Mouse (Mus musculus): Measurements from ENCODE around the gene Sh3gl3.
A peak's percentile ranks its signal among the peaks of the same experiment; 100 is the strongest.

Sh3gl3 gene

DNA sequence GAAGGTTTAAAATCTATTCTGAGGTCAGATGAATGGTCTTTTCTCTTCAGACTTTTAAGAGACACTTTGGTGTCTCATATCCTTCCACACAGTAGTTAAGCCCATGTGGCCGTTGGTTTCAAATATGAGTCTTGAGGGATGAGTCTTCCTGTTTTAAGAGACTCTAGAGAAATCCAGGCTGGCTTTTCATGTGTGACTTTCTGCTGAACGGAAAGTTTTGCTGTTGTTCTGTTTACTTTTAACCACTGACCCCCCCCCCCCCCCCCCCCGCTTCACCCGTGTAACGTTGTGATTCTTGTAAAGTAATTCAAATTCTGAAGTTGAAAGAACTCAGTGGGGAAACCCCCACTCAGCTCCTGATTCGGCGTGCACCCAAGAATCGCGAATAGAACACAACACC is 61.8 kb downstream of the Sh3gl3 start:
- no peak for DNase-seq (ENCODE audit: low spot score)

DNA sequence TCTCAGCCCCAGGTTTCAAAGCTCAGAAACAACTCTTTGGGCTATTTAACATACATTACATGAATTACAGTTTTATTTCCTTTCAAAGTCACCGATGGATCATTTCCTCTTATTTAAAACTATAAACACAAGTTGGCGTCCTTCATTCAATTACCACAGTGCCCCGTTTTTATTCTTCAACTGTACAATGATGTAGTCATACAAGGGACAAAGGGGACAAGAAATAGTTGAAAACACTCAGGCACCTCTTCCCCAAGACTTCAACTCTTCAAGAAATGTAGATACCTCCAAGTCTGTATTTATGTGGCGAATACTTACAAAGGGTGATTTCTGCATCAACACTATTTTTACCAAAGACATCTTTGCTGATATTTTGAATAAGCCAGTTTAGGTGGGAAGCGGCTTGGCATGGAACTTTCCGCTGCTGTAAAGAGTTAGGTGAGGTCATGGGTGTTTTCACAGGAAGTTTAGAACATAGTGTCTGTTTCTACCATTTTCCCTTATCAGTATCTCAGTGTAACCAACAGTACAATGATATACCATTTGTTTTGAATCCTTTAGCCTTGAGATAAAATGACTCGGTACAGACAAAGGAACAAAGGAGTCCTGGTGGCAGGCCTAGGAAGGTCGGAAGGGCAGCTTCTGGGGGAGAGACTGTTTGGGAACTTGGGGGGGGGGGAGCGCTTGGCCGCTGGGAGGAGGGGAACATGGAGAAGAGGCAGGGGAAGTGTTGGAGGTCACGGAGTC is 62.7 kb downstream of the Sh3gl3 start:
- DNase-seq (ENCODE audit: low spot score) = no peak

DNA sequence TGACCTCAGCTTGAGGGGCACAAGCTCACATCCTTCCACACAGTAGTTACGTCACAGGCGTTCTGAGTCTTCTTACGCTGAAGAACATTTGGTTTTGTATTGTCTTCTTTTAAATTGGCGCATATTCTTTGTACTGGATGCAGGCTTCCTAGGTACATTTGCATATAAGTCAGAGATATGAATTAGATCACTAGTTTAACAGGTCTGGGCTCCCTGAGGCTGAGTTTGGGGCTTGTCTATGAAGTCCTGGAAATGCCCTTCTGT is 63.2 kb downstream of the Sh3gl3 start:
- no peak for DNase-seq (ENCODE audit: low spot score)

DNA sequence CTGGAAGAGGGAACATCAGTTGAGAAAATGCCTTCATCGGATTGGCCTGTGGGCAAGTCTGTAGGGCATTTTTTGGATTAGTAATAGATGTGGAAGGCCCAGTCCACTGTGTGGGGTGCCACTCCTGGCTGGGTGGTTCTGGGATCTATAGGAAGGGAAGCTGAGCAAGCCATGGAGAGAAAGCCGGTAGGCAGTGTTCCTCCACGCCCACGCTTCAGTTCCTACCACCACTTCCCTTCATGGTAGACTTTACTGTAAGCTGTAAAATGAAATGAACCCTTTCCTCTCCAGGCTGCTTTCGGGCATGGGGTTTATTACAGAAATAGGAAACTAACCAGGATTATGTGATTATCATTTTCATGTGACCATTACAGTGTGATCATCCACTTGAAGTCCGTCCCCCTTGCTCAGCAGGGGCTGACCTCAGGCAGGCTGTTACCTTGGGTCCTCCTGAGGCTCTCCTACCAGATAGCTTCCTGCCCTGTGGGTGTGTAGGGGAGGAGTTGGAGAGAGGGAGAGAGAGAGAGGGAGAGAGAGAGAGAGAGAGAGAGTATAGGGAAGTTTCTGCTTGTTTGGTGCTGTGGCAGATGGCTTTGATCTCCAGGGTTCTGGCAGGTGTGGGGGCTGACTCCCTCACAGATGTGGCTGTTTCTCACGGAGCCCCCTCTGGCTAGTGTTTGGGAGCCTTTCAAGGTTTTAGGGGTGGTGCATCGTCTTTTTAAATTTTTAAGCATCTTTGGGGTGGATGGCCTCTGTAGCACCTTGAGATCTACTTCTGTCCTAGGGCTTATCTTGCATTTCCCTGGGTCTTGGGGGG is 67.0 kb downstream of the Sh3gl3 start:
- DNase-seq (ENCODE audit: low spot score) = no peak

DNA sequence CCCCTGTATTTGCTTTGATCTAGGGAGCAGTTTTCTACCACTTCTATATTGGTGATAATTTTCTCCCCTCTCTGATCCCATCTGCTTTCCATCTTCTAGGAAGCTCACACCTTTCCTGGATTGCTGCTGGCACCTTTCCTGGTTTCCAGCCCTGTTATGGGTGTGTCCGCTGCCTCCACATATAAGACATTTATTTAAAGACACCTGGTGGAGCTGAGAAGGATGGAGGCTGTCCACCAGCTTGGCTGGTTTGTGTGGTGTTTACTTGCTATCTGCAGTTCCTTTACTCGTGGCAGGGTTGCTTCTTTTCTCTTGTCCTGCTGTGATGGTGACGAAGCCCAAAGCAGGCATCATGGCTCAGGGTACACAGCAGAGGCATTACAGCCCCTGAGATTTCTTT is 71.1 kb downstream of the Sh3gl3 start:
- no peak for DNase-seq (ENCODE audit: low spot score)

DNA sequence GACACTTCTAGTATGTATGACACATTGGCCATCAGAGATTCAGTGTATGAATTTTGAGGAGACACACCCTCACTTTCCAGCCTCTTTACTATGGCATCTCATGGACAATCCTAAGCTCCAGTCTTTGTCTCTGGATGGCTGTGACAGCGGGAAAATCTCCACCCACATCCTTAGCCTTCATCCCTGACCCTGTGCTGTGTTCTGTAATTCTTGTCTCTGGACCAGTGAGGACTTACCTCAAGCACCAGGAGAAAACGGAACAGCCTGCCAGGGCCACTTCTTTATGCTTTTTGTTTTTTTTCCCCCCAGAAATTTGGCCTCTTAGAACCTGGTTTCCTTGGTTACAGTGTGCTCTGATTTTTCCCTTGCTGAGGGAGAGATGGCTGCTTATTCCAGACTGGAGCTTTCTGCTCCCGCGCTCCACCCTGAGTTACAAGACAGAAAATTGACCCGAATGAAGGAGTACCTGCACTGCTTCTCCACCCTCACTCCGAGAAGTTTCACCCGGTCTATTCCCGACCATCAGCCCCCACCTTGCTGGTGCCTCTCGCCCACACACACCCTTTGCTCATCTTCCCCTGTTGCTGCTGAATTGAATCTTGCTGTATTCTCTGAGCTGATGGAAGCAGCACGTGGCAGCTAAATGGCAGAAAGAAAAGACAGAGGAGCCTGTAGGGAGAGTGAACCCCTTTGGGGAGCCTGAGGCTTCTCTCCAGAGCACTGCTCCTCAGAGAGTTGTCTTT is 75.5 kb downstream of the Sh3gl3 start:
- no peak for DNase-seq (ENCODE audit: low spot score)

DNA sequence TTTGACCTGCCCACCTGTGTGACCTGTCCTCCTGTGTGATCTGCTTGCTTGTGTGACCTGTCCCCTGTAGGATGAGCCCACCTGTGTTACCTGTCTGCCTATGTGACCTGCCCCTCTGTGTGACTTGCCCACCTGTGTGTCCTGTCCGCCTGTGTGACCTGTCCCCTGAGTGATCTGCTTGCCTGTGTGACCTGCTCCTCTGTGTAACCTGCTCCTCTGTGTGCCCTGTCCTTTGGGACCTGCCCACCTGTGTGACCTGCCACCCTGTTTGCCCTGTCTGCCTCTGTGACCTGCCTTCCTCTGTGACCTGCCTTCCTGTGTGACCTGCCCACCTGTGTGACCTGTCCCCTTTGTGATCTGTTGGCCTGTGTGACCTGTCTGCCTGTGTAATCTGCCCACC is 79.7 kb downstream of the Sh3gl3 start:
- DNase-seq (ENCODE audit: low spot score) = no peak

DNA sequence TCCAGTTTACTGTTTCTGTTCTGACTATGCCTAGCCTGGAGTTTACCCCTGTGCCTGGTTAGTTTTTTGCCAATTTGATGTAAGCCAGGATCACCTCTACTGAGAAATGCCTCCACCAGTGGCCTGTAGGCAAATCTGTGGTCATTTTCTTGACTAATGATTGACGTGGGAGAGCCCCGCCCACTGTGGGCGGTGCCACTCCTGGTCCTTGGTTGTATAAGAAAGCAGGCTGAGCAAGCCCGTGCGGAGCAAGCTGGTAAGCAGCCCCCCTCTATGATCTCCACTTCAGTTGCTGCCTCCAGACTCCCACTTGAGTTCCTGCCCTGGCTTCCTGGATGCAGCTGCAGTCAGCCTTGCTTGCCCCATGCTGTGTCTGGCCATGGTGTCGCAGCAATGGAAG is 83.3 kb downstream of the Sh3gl3 start:
- no peak for DNase-seq (ENCODE audit: low spot score)

DNA sequence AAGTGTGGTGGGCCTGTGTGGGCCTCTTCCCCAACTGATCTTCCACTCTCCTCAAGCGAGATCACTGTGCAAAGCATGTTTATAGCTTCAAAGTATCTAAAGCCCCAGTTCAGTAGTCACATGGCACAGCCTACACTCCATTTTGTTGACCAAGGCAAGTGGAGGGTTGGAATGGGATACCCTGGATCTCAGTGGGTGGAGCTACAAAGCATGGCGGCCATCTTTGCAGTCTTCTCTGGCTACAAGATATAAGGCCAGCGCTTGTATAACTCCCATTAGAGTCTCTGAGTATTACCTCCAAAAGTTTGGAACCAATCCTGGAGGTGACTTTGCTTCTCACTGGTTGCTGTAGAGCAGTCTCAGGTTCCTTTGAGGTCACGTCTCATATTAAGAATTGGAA is 83.9 kb downstream of the Sh3gl3 start:
- no peak for DNase-seq (ENCODE audit: low spot score)

DNA sequence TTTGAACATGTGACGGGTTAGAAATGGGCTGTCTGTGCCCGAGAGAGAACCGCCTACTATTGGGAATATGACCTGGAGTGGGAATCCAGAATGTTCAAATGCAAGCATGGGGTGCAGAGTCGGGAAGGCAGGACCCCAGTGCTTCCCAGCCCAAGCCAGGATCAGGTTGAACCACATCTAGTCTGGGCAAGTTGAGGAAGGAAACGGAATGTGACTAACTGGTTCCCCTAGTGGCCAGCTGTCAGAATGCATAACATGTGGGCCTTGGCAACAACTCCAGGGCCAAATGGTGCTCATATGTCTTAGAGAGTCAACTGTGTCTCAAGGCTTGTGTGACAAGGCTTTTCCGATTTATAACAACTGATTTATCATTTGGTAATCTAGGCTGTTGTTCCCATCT is 86.6 kb downstream of the Sh3gl3 start:
- peak; percentile 66 for DNase-seq (ENCODE audit: low spot score)

DNA sequence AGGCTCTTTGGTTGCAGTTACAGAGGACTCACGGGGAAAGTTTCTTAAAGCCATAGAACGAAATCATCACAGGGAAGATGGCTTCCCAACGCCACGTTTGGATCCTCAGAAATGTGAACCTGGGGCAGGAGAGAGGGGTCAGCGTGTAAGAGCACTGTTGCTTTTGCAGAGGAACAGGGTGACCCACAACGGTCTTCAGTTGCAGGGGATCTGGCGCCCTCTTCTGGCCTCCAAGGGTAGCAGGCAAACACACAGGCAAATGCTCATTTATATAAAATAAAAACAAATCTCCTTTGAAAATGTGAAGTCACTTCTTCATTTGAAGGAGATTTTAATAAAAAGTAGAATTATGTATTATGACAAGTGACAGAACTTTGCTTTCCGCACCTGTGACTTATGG is 89.5 kb downstream of the Sh3gl3 start:
- peak; percentile 78 for DNase-seq (ENCODE audit: low spot score)

DNA sequence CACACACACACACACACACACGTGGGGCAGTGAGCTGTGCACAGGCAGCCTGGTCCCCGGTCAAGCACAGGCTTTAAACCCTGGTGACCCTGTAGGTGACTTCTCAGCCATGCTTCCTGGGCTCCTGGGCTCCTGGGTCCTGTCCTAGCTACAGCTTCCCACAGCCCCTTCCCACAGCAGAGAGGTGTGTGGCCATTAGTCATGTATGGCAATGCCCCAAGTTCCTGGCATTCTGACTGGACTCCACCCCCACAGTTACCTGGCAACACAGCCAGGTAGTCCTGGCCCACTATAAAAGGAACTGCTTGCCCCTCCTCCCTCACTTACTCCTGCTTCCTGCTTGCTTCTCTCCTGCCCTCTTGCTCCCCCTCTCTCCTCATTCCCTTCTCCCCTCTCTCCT is 90.5 kb downstream of the Sh3gl3 start:
- no peak for DNase-seq (ENCODE audit: low spot score)

DNA sequence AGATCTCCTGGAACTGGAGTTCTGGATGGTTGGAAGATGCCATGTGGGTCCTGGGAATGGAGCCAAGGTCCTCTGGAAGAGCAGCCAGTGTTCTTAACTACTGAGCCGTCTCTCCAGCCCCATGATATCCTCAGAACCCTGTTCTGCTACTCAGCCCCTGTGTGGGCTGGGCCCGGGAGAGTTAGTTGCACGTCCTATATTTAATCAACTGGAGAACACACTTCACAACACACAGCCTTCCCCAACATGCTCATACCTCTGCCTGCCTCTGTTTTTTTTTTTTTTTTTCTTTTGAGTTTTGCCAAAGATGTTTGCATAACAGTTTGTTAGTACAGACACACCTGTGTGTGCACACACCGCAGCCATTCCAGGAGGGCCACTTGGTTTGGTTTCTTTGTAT is 91.7 kb downstream of the Sh3gl3 start:
- DNase-seq (ENCODE audit: low spot score) = no peak

DNA sequence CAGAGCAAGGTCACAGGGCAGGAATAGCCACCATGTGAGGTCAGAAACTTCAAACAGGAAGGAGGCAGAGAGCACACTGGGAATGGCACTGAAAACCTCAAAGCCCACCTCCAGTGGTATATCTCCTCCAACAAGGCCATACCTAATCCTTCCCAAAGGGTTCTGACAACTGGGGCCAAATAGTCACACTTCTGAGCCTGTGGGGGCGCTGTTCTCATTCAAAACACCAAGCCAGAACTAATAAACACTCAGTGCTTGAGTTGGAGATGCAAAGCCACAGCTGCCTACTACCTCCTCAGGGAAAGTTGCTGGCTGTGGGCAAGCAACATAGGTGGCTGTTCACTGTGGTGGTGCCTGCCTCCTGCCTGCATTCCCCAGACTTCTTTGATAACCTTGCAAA is 96.3 kb downstream of the Sh3gl3 start:
- peak; percentile 43 for DNase-seq (ENCODE audit: low spot score)

DNA sequence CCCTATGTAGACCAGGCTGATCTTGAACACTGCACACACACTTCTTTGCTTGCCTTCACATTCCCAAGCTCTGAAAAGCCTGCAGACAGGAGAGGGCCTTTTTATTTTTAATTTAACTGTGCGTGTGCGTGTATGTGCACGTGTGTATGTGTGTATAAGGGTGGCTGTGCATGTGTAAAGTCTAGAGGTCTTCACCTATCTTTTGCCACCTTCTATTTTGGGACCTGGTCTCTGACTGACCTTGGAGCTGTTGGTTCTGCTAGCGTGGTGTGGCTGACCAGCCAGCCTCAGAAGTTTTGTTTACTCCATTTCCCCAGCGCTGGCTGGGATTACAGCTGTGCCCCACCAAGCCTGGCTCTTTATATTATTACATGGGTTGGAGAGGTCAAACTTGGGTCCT is 98.1 kb downstream of the Sh3gl3 start:
- no peak for DNase-seq (ENCODE audit: low spot score)

DNA sequence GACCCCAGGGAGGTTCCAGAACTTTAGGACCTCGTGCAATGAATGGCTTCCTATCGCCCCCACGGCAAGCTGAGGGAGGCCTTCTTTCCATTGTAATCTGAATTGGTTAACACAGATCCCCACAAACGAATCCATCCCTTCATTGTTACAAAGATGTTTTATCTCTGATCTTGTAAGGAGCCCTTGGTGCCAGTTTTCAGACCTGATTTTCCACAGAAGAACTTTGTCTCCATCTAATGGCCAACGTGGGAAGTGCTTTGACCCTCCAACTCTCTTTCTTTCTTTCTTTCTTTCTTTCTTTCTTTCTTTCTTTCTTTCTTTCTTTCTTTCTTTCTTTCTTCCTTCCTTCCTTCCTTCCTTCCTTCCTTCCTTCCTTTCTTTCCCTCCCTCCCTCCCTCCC is 99.2 kb downstream of the Sh3gl3 start:
- peak; percentile 70 for DNase-seq (ENCODE audit: low spot score)

DNA sequence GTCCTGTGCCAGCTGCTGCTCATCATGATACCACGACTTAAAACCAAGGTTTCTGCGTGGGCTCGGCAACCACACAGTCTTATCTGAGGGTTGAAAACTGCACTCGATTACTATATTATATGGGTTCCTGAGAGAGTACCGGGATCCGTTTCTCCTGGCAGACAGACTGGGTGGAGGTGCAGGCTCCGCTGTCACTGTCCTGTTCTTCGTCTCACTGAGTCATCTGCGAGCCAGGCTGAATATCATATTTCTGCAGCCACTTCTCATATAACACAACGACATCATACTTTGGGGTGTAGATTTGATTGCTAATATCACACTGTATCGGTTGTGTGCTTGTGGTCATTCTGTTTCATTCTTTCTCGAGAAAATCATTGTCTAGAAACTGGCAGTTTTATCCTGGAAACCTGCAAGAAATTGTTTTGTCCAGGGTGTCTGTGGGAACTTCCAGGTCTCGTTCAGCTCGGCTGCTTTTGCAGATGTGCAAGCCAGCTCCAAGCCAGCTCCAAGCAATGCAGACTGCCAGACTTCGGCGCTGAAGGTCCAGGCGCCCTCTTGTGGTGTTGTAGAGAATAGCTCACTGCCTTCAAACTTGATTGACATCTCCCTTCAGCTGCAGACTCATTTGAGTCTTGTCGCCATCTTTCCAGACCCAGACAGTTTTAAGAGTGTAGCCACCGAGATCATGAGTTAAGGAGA is 100.5 kb downstream of the Sh3gl3 start:
- DNase-seq (ENCODE audit: low spot score) = peak; percentile 80

DNA sequence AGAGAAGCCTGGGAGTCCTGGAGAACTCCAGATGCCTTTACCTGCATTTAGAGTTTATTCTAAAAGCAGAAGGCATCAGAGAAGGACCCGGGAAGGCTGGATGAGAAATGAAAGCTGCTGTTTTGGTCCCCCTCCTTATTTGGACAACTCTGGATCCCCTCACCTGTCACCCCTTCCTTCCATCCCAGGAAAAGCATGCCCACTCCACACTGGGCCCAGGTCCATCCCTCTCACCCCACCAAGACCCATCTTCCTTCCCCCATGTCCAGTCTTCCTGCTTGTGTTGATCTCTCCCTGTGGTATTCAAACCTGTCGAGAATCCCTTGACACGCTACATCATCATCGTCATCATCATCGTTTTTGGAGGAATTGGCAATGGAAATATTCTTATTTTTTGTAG is 101.3 kb downstream of the Sh3gl3 start:
- no peak for DNase-seq (ENCODE audit: low spot score)

DNA sequence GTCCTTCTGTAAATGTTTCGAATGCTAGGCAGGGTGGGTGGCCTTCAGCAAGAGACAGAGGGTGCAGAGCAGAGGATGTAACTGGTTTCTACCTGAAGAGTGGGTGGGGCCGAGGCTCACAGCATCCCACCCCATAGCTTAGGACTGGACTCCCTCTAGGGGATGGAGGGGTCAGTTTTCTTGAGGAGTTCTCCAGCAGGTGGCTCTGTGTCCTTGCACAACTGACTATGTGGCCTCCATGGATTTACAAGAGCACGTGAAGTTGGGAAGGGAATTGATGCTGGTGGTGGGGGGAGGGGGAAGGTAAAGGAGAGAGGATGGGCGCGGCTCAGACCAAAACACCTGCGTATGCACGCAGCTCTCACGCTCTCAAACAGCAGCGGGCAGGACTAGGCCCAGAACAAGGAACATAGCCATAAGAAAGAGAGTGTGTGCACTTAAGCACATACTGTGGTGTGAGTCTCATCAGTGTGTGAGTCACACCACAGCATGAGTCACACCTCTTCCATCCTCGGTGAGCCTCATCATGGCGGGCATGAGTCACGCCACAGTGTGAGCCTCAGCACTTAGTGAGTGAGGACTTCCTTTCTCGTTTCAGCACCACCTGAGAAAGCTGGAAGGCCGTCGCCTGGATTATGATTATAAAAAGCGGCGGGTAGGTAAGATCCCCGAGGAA is 102.0 kb downstream of the Sh3gl3 start:
- DNase-seq (ENCODE audit: low spot score) = no peak

DNA sequence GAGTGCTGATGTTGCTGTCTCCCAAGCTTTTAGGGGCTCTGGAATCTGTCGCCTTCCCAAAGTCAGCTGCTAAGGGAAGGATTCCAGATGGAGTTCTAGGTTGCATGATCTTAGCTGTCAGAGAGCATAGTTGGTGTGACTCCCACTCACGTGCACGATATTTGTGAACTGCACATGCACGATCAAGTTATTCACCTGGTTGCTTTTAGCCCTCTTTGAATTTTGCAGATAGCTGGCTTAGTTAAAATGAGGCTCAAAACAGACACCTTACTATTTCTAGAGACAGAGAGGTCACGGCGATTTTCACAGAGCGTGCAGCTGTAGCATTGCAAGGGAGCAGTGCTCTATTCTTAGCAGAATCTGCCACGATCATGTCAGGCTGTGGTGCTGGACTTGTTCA is 108.4 kb downstream of the Sh3gl3 start:
- no peak for DNase-seq (ENCODE audit: low spot score)

DNA sequence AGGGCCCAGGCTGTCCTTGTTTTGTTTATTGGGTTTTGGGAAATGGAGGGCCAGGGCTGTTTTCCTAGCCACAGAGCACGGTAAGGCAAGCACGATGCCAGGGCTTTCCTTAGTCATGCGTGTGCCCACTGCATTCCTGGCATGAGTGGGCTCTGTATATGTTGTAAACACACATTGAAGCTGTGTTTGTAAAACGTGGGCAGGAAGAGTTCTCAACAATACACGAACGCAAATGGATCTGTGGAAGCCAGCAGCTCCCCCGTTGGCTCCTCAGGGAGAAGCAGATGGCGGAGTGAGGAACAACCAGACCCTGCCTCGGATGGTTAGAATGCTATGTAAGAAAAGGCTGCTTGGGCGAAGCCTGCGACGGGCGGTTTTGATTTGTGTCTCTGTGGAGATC is 108.8 kb downstream of the Sh3gl3 start:
- DNase-seq (ENCODE audit: low spot score) = no peak

DNA sequence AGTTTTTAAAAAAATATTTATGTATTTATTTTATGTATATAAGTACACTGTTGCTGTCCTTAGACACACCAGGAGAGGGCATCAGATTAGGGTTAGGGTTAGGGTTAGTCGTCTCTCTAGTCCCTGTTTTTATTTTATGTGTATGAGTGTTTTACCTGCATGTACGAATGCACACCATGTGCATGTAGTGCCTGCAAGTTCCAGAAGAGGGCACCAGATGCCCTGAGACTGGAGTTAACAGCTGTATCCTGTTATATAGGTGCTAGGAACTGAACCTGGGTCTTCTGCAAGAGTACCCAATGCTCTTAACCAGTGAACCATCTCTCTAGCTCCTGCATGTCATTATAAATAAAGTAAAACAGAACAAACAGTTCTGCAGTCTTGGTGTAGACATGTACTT is 113.6 kb downstream of the Sh3gl3 start:
- DNase-seq (ENCODE audit: low spot score) = no peak
